Mouse (Mus musculus): ENCODE data around the gene Kcnj10.

The Kcnj10 gene

DNA sequence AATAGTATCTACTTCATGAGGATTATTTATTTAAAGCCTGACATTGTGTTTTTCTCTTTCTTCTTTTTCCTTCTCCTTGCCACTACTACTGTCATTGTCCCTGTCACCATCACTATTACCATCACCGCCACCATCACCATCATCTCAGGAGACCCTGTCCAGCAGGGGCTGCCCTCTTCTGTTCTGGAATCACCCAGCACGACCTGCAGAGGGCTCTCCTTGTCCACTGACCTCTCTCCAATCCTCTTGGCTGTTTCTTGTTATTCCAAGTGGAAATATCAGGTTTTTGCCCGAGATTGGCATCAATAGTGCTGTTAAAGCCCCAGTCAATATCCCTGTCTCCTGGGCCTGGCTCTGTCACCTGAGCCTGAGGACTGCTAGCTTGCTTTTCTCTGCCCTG, 7.5 kb upstream of the Kcnj10 start:
- DNase-seq: no peak

GRCm38 (mm10) chr1:172335804-172336203, 5.2 kb upstream of the Kcnj10 start:
- DNase-seq: no peak

DNA sequence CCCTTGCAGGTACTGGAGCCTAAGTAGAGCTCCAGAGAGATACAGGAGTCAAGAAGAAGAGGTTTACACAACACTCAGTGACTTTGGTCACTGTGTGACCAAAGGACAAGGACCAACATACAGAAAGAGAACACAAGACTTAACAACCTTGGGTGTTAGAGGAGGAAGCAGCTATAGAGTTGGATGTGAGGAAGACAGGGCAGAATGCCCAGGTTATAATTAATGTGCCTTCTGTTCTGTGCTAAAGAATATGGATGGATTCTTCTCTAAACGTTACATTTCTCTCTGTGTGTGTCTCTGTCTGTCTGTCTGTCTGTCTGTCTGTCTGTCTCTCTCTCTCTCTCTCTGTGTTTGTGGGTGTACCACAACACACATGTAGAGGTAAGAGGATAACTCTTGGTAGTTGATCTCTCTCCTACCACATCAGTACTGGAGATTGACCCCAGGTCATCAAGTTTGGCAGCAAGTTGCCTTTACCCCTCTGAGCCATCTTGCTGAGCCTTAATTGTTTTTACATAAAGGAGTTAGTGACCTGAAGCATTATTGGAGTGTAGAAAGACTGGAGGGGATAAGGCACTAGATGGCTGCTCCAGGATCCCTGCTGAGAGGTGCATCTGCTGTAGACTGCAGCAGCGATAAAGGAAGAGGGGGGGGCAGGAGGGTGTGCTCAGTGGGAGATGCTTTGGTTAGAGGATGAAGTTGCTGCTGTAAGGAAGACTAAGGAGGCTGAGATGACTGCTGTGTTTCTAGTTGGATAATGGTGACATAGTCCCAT, 3.4 kb upstream of the Kcnj10 start:
- DNase-seq: no peak

DNA sequence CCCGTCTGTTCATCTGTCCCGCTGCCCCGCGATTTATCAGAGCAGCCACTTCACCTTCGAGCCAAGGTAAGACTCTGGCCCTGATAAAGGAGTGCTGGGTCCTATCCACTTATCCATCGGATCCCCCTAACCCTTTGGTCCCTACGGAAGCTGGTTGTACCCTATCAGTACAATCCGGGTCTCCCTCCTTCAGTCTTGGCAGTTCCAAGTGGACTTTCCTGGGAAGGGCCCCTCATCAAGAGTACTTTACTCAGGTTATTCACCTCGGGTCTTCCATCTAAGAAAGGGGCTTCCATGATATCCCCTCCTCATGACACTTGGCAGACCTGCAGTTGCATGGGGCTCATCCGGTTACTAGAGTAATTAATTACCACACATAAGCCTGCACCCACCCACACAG, 376 bp downstream of the Kcnj10 start:
- DNase-seq: no peak

DNA sequence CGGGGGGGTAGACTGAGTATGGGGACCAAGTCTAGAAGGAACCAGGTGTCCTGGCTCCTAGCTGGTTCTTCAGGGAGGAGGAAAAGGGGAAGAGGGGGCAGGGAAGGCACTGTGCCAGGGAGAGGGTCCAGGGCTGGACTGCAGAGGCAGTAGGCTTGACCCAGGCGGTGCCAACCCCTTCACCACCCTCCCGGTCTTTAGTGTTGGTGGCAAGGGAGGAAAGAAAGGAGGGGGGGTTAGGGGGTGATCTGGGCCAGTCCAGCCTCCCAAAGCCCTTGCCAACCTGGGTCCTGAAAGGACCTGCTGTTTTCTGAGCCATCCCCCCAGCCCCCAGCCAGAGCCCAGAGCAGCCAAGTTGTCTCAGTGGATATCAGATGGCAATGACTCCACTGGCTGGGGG, 1.7 kb downstream of the Kcnj10 start:
- DNase-seq: no peak

- DNase-seq: no peak
Measured at GRCm38 (mm10) chr1:172343914-172344313, 2.9 kb downstream of the Kcnj10 start.

GRCm38 (mm10) chr1:172344820-172345219, 3.8 kb downstream of the Kcnj10 start:
- DNase-seq: no peak

GRCm38 (mm10) chr1:172346707-172347106, 5.7 kb downstream of the Kcnj10 start:
- DNase-seq: no peak

- no peak for DNase-seq
Measured at GRCm38 (mm10) chr1:172347382-172347781, 6.4 kb downstream of the Kcnj10 start.

GRCm38 (mm10) chr1:172349504-172349903, 8.5 kb downstream of the Kcnj10 start:
- no peak for DNase-seq

DNA sequence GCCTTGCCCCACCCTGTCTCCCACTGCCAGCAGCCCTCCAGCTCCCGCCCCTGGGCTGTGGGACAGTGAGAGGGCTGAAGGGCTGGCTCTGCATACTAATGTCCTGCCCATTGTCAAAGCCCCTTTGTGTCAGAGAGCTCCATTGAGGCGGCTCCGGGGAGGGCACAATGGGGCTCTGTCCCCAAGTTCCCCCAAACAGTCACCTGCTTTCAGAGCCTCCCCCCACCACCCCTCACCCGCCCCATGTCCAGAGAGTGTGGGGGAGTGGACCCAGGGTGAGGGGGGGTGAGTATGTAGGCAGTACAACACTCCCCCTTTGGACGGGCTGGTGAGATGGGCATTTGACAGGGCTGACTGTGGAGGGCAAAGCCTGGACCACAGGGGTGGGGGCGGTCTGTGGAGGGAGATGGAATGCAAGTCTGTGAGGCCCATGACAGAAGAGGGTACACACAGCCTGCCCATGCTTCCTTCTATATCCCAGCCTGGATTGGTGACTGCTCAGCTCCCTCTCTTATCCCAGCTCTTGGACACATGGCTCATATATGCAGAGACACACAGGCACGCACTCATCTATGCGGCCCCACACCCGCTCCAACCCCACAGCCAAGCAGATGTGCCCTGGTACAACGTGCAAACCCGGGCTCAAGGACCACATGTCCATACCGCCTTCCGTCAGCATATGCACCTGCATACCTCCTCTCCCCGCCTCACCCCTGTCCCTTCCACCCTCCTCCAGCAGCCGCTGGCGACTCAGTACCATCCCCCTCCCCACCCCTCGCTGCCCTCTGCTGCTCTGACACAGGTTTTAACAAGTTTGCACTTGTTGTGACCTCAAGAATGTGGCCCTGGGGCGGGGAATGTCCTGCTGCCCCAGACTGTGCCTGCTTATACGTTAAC, 9.2 kb downstream of the Kcnj10 start:
- DNase-seq: peak; percentile 87

GRCm38 (mm10) chr1:172352001-172352400, 11.0 kb downstream of the Kcnj10 start:
- no peak for DNase-seq

DNA sequence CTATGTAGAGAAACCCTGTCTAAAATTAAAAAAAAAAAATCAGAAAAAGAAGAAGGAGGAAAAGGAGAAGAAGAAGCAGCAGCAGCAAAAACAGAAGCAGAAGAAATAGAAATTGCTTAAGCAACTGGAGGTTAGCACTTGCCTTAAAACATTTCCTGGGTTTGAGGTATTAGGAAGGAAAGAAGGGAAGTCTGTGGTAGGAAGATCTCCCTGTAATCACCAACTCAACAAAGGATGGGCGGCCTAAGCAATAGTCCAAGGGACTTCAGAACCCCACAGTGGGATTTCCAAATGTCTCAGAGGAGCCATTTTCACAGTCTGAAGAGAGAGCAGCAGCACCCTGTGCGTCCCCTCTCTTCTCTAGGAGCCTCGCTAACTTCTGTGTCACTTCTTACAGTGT, 11.4 kb downstream of the Kcnj10 start:
- DNase-seq: no peak

DNA sequence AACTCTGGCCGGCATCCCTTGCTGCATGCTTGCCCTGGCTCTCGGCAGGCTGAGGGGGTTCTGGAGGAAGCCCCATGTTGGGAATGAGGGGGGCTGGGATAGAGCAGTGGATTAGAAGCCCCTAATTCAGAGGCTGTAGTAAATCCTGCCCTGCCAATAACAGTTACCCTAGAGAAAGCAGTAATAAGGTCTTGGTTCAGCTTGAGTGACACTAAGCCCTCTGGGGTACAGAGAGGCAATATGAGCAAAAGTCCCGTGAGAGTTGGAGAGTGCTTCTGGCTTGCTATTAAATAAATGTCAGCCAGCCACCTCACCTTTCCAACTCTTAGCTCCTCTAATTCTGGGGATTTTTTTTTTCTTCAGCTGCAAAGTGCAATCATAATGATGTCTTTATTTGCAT, 14.3 kb downstream of the Kcnj10 start:
- DNase-seq: no peak

DNA sequence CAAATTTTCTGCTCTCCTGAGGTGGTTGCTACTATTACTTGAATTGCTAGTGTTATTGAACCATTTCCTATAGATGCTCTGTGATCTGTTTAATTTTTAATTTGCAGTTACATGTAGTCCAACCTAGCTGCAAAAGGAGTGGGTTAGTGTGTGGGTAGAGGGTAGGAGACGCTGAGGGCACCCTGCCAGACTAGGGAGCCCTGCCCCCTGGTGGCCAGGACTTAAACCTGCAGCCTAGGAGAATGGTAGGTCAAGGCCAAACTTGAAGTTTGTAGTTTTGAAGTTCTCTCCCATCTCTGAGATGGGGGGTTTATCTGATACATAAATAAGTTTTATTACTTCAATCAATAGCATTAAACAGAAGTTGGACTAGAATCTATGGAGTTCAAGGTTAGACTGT, 16.5 kb downstream of the Kcnj10 start:
- peak; percentile 70 for DNase-seq

DNA sequence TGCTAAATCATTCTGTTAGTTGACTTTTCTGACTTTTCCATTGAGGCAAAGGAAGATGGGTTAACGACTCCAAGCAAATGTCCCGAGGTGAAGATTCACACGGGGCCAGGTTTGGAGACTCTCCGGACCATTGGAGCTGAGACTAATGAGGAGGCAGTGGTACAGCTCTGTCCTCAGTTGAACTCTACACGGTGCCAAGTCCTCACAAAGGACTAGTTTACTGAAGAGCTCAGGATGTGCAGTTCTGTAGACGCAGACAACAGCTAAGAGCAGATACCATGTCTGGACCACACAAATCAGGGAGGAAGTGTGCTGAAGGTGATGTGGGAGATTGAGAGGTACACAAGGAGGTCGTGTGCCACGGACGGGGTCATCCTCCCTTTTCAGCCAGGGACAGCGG, 17.3 kb downstream of the Kcnj10 start:
- DNase-seq: no peak

DNA sequence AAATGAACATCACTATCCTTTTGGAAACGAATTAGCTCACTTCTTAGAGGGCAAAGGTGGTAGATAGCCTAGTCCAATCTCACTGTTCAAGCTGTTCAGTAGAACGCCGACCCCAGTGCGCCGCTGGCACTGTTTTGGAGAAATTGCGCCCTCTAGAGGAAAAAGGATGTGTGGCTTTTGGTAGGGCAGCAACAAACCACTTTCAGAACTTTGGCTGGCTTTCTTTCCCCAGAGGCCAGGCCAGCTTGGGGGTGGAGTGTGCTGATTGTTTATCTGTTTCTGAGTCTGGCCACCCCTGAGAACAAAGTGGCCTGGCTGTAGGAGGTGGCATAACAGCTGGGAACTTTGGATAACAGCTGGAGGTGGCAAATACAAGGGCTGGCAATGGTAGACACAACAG, 23.7 kb downstream of the Kcnj10 start:
- DNase-seq: peak; percentile 85

DNA sequence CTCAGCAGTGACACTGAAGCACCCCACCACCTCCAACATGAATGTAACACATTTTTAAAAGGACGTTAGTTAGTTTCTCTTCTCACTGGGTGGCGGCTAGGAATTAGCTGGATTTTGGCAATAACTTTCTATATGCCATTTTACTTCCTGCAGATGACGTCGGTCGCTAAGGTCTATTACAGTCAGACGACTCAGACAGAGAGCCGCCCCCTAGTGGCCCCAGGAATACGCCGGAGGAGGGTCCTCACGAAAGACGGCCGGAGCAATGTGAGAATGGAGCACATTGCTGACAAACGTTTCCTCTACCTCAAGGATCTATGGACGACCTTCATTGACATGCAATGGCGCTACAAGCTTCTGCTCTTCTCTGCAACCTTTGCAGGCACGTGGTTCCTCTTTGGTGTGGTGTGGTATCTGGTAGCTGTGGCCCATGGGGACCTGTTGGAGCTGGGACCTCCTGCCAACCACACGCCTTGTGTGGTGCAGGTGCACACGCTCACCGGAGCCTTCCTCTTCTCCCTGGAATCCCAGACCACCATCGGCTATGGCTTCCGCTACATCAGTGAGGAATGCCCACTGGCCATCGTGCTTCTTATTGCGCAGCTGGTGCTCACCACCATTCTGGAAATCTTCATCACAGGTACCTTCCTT, 27.9 kb downstream of the Kcnj10 start:
- DNase-seq: peak; percentile 83

GRCm38 (mm10) chr1:172376198-172376667, 35.2 kb downstream of the Kcnj10 start, which contains the start of gene Pigm:
Gene Pigm, plus strand, starts transcription at chr1:172376546.
- DNase-seq: peak; percentile 100

DNA sequence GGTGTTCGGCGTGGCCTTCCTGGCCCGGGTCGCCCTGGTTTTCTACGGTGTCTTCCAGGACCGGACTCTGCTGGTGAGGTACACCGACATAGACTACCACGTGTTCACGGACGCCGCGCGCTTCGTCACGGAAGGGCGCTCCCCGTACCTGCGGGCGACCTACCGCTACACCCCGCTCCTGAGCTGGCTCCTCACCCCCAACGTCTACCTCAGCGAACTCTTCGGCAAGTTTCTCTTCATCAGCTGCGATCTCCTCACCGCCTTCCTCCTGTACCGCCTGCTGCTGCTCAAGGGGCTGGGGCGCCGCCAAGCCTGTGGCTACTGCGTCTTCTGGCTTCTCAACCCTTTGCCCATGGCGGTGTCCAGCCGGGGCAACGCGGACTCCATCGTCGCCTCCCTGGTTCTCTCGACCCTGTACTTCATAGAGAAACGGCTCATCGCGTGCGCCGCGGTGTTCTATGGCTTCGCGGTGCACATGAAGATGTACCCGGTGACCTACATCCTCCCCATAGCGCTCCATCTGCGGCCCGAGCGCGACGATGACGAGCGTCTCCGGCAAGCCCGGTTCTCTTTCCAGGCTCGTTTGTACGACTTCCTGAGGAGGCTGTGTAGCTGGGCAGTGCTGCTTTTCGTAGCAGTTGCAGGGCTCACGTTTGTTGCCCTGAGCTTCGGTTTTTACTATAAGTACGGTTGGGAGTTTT, 35.9 kb downstream of the Kcnj10 start:
- peak; percentile 17 for DNase-seq

DNA sequence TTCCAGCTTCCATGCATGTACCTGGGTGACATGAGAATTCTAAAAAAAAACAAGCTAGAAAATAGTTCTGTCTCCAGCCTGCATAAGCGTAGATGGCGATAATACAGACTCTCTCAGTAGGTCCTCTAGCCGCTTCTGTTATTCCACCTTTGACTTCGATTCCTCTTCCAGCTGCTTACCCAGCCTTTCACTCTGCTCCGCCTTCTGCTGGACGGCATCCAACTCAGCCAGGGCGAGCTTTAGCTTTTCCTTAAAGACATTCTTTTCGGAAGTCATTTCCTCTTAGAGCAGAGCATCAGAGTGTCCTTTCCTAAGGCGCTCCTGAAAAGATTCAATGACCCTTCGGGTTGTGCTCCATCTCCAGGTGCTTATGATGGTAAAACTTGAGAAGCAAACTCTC, 39.1 kb downstream of the Kcnj10 start:
- no peak for DNase-seq

DNA sequence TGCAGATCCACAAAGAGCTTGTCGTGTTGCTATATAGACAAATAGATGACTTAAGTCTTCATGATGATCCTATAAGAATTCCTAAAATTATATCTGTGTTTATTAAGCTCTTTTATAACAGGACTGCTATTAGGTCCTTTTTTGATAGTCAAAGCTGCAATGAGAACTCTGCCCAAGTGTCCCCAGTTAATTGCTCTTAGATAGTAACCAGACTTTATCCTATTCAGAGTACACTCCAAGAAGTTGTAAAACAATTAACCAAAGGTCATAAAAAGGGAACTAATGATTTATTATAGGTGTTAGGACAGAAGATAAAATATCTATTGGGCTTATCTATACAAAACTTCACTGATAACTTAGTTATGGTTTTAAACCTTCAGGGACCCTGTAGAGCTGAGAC, 41.1 kb downstream of the Kcnj10 start:
- DNase-seq: no peak

GRCm38 (mm10) chr1:172387246-172387645, 46.2 kb downstream of the Kcnj10 start:
- no peak for DNase-seq

Data from embryo, embryonic 11 days (tissue).